Mouse (Mus musculus) adrenal gland, adult 2 months (tissue): Measurements from ENCODE around the gene Erbb3. TPM values are rescaled to one million over a fixed set of nuclear protein-coding genes. Genes with fewer than 3 reads are reported as not detected.
A peak's percentile ranks its signal among the peaks of the same experiment; 100 is the strongest.

Source experiments
- DNase-seq: peaks from one replicate; pipeline ENCODE4 v3.0.0; 2021
- polyA plus RNA-seq: library from polyadenylated mRNA; depleted of rRNA; stranded (reverse); fragments of >200 nt; gene quantifications from 2 replicates; pipeline ENCODE4 v1.2.3, GENCODE M21; 2012
- total RNA-seq, 2 experiments: library from RNA; stranded (reverse); gene quantifications; 2 replicates each; pipeline ENCODE4 v1.2.3; 2021

The Erbb3 gene
- total and polyA plus RNA-seq, 3 experiments = 1.3 to 3.8 (median 2.3) TPM

DNA sequence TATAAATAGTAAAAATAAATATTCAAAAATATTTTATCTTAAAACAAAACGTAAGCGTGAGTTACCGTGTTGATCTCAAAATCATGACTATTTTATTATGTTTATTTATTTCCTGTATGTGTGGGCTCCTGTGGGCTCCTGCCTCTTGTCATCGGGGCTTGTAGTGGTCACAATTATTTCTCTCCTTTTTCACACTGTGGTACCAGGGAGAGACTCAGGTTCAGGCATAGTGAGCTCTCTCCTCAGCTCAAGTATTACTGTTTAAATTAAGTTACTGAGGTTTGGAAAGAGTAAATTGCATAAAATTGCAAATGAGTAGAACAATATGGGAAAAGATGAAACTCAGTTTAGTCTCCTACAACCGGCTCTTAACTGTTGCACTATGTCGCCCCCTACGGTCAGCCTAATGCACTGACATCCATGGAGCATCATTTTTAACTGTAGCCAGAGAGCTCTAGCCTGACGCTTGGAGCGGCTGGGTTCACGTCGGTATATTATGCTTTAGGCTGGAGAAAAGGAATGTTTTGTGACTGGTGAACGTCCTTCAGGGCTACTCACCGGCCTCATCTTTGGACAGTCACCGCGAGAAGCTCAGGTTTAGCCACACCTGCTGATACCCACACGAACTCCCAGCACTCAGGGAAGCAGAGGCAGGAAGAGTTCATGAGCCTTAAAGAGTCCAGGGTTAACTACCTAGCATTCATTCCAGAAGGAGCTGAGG, 23.1 kb upstream of the Erbb3 start:
- peak; percentile 73 for DNase-seq

DNA sequence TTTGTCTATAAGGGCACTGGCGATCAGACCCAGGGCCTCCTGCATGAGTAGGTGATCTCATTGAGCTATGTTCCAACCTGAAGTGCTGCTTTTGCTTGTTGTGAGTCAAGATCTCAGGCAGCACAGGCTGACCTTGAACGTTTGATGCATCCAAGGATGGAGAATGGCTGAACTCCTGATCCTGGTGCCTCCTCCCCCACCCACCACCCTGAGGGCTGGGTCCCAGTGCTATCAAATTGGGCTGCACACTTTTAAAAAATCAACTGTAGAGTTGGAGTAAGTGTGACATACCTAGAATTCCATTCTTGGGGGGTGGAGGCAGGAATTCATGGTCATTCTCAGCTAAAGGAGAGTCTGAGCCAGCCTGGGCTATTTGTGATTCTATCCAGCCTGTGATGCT, 17.0 kb upstream of the Erbb3 start:
- DNase-seq = no peak

DNA sequence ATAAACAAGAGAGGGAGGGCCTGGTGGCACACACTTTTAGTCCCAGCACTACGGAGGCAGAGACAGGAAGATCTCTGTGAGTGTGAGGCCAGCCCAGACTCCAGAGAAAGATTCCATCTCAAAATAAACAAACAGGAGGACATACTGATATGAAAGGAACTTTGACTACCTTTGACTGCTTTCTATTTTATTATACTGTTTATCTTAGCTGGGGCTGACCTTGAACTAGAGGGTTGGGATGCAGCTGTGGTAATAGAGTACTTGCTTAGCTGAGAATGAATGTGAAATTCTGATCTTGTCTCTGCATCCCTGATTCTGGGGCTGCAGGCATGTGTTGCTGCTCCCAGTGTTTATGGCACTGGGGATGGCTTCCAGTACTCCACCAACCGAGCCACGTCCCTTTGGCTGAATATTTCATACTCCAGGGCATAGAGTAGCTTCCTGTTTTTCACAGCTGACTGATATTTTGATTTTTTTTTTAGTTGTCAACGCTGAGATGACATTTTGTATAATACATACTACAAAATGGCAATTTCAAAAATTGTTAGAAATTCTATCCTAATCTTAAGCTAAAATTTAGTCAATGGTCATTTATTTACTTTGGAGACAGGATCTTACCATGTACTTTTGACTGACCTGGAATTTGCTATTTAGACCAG, 13.1 kb upstream of the Erbb3 start:
- DNase-seq = no peak

DNA sequence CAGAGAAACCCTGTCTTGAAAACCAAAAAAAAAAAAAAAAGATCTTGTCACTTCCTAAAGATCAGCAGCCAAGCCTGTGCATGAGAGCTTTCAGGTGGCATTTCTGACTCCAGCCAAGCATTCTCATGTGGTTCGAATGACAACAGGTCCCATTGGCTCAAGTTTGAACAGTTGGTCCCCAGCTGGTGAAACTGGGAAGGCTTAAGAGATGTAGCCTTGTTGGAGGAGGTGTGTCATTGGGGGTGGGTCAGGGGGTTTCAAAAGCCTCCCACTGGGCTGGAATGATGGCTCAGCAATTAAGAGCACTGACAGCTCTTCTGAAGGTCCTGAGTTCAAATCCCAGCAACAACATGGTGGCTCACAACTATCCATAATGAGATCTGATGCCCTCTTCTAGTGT, 12.0 kb upstream of the Erbb3 start:
- no peak for DNase-seq

DNA sequence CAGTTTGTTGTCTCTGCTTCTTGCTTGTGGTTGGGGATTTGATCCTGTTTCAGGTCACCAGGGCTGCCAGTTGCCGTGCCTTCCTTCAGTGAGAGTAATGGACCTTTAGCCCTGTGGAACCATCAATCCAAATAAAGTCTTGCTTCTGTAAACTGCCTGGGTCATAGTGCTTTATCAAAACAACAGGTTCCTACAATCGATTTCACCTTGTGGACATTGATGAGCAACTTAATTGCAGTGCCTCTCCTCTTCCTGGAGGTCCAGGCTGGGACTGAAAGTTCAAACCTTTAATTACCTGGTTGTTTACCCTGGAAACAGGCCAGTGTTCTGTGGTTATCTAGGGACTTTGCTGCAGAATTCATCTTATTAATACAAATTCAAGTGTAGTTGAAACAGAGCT, 9.0 kb upstream of the Erbb3 start:
- DNase-seq = no peak

DNA sequence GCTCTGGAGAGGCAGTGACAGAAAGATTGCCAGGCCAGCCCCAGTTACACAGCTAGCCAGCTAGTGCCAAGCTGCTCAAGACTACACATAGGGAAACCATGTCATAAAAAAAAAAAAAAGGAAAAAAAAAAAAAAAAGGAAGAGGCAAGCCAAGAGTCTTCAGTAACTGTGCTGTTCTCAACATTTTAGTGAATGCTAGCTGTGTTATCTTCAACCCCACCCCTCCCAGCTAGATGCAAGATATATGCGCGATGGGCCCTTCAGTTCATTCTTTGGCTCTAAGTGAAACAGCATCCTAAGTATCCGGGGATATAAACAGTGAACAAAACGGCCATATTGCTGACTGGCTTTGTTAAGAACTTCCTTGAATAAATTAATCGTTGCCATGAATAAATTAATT, 3.3 kb upstream of the Erbb3 start:
- DNase-seq = no peak

DNA sequence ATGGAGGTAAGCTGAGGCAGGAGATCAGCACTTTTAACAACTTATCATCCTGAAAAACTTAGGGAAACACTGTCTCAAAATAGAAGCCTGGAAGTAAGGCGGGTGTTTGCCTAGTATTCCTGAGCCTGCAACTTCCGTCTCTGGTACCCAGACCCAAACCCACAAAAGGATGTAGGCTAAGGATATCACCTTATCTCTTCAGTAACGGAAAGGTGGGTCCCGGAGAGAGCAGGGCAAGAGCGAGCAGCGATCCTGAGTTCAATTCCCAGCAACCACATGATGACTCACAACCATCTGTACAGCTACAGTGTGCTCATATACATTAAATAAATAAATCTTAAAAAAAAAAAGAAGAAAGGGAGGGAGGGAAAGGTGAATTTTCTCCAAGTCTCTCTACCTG, 2.0 kb upstream of the Erbb3 start:
- no peak for DNase-seq

DNA sequence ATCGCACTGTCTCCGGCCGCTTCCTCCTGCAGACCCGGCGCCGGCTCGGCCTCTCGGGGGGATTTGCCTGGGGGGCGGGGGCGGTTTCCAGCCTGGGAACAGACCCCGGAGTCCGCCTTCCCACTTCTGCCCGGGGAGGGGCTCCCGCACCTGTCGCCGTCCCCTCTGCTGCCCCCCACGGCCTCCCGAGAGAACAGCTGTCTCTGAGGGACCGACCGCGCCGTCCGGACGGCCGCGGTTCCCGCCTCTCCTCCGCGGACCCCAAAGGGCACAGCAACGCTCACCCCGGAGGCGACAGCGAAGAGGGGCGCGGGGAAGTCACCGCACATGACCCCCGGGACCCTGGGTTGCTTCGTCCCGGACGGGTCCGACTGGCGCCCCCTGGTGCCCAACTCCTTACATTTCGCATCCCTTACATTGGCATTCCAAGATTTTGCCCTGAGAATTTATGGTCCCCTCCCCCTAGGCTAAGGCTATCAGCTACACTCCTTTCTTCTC, 790 bp upstream of the Erbb3 start:
- peak; percentile 80 for DNase-seq

DNA sequence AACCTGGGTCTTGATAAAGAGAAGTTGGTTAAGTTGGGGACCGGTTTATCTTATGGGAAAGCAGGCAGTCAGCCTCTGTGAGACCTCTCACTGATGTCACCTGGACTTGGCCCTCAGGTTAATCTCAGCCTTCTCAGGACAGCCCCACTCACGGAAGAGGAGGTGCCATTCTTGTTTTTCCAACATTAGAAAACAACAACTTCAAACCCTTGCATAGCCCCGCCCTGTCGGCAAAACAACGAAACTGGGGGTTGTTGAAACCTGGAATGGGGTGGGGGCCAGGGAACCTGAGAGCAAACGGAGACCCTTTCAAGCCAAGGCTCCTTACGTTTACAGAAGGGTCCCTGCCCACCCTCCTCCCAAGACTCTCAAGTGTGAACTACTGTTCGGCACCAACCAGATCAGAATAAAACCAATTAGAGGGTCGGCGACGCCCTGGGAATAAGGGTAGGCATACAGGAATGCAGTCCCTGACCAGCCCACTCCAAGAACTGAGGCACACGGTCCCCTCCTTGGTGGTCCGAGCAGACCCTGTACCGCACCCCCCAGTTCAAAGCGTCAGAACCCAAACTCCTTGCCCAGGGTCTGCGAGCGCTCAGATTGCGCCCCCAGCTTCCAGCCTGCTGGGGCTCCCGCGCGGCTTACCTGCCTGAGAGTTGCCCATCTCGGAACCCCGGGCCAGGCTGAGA, 533 bp downstream of the Erbb3 start:
- no peak for DNase-seq

DNA sequence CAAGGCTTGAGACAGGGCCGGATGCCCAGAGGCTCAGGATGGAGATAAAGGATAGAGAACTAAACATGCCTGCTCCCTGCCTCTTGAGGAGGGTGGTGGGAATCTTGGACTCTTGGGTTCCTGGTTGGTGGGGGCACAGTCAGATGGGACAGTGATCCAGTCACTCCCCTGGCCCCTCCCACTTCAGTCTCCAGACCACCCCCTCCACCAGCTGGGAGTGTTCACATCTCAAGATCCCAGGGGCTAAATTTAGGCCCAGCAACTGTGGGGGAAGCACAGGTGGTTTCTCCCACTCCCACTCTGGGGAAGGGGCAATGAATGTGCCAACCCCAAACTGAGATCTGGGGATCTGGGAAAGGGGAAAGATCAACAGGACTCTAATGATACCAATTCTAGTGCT, 1.3 kb downstream of the Erbb3 start:
- no peak for DNase-seq

DNA sequence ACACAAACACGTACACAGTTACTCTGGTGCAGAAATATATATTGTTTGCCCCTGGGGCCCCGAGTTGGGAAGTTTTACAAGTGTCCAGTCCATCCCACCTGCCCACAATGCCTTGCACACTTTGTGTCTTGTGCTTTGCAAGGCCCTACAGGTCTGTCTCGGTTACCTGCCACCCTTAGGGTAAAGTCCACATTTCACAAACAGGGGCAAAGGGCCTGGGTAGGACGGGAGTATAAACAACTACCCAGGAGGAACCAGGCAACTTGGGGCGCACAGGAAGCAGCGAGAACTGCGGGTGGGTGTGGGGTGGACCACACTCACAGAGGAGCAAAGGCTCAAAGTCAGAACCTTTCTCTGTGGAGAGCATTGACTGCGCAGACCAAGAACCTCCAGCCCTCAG, 1.8 kb downstream of the Erbb3 start:
- no peak for DNase-seq

DNA sequence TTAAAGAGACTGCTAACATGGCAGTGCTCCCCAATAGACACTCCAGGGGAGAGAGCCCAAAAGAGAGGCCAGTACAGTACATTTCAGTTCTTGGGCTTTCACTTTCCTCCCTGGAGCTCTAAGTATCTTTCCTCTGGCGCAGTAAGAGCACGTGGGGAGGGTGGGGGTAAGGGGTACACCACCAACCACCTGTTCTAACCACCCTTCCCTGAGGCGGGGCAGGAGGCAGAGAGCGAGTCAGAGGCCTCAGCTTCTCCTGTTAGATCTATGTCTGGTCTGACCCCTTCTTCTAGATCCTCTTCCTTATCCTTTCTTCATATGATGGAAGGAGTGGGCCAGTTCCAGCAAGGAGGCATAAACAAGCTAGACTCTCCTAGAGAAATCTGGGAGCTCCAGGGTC, 2.3 kb downstream of the Erbb3 start:
- no peak for DNase-seq

DNA sequence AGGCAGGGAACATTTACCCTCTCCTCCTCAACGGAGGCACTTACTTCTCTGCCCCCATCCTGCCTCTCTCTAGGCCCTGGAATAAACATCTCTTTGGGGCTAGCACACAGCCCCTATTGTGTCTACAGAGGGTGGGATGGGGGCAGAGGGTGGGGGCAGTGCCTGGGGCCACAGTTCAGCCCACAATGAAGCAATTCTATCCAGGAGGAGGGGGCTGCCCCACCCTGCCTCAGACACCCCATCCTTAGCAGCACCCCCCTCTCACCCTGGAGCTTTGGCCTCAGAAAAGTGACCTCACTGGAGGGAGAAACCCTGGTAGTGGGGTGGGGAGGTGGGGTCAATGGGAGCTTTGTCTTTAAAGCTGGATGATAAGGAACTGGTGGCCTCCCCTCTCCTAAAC, 2.9 kb downstream of the Erbb3 start:
- no peak for DNase-seq

DNA sequence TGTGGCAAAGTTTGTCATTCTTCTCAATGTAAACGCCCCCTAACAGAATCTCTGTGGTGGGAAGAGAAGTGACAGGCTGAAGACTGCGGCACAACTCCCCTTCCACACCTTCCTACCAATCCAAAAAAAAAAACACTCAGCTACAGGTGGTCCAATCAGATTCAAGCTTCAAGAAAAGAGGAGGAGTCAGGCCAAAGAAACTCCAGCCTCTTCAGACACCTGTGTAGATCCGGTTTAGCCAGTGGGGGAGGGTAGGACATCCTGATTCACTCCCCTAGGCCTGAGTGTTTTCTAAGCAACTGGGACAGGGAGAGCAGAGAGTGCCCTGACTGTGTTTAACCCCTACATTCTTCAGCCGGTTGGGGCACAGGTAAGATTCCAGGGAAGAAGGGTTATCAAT, 5.1 kb downstream of the Erbb3 start:
- no peak for DNase-seq

DNA sequence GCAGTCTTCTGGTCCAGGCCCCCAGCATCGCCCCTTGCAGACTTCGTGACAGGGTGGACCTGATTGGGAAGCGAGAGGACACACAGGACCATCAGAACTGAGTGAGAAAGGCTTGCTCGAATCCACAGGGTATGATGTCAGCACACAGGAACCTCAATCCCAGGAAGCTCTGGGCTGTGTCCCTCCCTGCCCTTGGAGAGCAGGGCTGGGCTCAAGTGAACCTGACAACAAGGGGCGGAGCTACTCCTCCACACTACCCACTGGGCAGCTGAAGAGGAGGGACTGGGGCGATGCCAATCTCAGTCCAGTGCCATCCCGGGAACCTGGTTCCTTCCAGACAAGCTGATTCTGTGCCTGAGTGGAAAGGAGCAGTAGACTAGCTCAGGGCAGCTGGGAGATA, 5.8 kb downstream of the Erbb3 start:
- DNase-seq = peak; percentile 83

DNA sequence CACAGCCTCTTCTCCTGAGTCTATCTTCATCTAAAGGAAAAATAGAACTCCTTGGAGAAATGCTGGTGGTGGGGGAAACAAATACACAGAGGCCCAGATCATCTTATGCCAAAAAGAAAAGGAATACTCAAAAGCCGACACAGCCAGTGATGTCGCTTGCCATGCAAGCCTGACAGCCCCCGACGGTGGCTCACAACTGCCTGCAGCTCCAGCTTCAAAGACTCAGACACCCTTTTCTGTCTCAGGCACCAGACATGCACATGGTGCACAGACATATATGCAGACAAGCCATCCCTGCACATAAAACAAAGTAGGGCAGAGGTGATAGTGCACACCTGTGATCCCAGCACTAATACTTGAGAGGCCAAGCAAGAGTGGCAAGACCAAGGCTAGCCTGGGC, 9.7 kb downstream of the Erbb3 start:
- no peak for DNase-seq

DNA sequence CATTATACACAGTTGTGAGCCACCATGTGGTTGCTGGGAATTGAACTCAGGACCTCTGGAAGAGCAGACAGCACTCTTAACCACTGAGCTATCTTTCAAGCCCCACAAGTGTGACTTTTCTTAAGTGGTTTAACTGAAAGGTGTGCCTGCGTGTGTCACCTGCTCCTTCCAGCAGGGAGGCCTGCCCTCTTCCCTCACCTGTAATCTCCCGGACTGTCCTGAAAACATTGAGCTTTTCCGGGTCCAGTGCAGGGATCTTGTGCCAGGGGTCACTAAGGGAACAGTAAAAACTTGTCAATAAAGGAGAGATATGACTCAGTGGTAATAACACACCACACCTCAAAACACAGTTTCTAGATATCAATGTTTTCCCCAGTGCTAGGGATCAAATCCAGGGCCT, 10.2 kb downstream of the Erbb3 start:
- no peak for DNase-seq

DNA sequence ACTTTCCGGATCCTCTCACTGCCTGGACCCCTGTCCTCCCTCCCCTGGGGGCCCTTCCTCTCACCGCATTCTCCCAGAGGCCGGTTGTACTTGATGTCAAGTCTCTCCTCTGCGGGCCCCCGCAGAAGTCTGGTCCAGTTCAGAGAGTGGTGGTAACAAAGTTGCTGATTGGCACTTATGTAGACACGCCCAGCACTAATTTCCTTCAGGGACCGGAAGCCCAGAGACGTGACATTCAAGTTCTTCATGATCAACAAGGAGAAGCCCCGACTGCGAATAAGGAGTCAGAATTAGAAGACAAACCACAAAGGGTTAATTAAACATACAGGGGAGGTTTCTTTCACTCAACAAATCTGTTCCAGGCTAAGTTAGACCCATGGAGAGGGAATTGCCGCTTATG, 11.1 kb downstream of the Erbb3 start:
- DNase-seq = no peak

DNA sequence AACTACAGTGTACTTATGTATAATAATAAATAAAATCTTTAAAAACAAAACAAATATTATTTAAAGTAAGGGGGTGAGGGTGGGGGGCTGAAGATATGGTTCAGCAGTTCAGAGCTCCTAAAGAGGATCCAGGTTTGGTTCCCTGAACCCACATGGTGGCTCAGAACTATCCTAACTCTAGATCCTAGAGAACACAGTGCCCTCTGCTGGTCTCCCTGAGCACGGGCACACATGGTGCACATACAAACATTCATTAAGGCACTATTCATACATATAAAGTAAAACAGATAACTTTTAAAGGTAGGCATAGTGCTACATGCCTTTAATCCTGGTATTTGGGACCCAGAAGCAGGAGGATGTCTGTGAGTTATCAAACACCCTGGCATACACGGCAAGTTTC, 14.4 kb downstream of the Erbb3 start:
- no peak for DNase-seq

DNA sequence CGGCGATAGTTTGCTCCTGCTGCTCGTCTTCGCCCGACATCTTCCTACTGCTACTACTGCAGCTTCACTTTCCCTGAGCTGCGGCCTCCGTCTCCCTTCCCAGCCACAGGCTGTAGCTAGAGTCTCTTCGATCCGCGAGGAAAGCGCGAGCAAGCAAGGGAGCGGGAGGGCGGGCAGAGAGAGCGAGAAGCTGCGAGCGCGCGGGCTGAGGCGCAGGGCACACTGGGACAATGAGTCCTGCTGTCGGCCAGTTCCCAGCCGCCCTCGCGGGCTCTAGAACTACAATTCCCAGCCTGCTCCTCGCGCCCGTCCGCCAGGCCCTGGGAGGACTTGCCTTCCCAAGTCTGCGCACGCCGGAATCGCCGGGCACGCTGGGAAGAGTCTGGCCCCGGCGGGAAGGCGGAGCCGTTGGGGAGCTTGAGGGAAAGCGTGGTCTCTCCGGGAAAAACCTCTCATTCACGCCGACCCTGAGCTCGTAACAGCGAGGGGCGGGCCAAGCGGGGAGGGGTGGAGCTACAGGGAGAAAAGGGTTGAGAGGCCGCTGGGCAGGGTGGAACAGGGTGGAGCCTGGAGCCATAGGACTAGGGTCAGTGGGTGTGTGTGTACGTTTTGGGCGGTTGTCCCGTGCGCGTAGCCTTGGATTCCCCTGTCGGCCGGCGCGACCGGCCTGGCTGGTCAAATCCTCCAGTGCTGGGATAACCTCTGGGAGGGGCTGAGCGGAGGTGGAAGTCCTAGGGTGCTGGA, 23.5 kb downstream of the Erbb3 start, which contains the start of gene Pa2g4:
Gene Pa2g4 (minus strand): TSS at position 200 of the 744 bp plus-strand sequence.
- peak; percentile 100 for DNase-seq

DNA sequence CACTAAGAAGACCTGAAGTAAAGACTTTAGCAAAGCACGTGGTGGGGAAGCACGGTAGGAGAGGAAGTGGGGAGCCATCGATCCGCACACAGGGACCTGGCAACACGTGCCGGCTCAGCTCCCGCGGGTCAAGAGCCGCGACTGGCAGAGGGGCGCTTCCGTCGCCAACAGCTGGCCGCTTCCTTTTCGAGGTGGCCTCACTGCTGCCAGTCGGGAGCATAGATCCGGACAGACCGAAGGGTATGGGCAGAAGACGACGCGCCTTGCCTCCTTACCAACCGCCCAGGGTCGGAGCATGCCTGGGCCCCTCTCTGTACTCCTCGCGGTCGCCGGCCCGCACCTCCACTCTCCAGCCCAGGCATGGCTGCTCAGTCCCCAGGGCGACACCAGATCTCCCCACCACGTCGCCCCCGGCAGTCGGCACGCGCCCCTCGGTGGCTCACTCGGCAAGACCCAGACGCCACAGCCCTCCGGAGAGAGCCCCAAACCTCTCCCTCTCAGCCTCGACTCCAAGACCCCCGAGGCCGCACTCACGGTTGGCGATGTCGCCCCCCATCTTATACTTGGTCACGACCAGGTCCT, 24.2 kb downstream of the Erbb3 start:
- DNase-seq = peak; percentile 62

DNA sequence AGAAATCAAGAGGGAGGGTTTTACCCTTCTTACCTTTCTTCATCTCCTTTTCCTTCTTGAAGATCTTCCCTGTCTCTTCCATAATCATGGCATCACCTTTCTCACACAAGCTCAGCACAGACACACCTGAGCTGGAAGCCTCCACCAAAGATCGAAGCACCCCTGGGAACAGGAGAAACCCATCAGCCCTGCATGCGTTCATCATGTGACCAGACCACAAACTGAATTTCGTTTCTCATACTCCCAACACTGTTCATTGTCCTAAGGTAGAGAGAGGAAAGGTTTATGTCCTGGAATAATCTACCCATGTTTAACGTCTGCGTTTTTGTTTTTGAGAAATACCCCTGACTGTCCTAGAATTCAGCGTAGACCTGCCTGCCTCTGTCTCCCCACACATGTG, 25.9 kb downstream of the Erbb3 start:
- no peak for DNase-seq
